Mouse (Mus musculus) forebrain, embryonic 14.5 days (tissue): Measurements from ENCODE around the gene Gm13212. TPM values are rescaled to one million over a fixed set of nuclear protein-coding genes. Genes with fewer than 3 reads are reported as not detected.
"Not testable (repeated sequence)": the region's sequence is repeated elsewhere in the genome, so short reads cannot be mapped to it uniquely, and the experiment has no call there.

ENCODE experiments used
- ATAC-seq: fragments of 200-750 bp; cut with Nextera tagmentation; 2 replicates; pipeline ENCODE4 v1.8.0; 2017; ENCODE audit warnings: mild to moderate bottlenecking, moderate library complexity
- DNase-seq: peaks from one replicate; pipeline ENCODE4 v3.0.0-alpha.2; 2015; ENCODE audit warnings: low spot score
- H3K27ac ChIP-seq: fragments of 300-500 bp; sonication (generic); 2 replicates; pipeline ENCODE4 v1.5.1; 2014; ENCODE audit warnings: low read depth, mild to moderate bottlenecking, control low read depth, low read length, moderate library complexity
- H3K27me3 ChIP-seq: fragments of 300-500 bp; sonication (generic); replicated peaks from 2 replicates; pipeline ENCODE4 v1.6.1; 2014; ENCODE audit warnings: low read length, control low read depth, mixed read lengths; ENCODE audit not compliant: control insufficient read depth, insufficient read depth
- H3K36me3 ChIP-seq: fragments of 300-500 bp; sonication (generic); 2 replicates; pipeline ENCODE4 v1.6.1; 2014; ENCODE audit warnings: low read length, control low read depth; ENCODE audit not compliant: control insufficient read depth, insufficient read depth
- H3K4me1 ChIP-seq: fragments of 300-500 bp; sonication (generic); 2 replicates; pipeline ENCODE4 v1.6.1; 2014; ENCODE audit warnings: antibody characterized with exemption, low read length, control low read depth; ENCODE audit not compliant: control insufficient read depth, insufficient read depth
- H3K4me2 ChIP-seq: fragments of 300-500 bp; sonication (generic); 2 replicates; pipeline ENCODE4 v1.6.1; 2014; ENCODE audit warnings: mild to moderate bottlenecking, control low read depth, low read length
- H3K4me3 ChIP-seq: fragments of 300-500 bp; sonication (generic); 2 replicates; pipeline ENCODE4 v1.5.1; 2014; ENCODE audit warnings: low read depth, low read length, control low read depth
- H3K9ac ChIP-seq: fragments of 300-500 bp; sonication (generic); 2 replicates; pipeline ENCODE4 v1.6.1; 2014; ENCODE audit warnings: mild to moderate bottlenecking, low read length, control low read depth, moderate library complexity
- H3K9me3 ChIP-seq: fragments of 300-500 bp; sonication (generic); replicated peaks from 2 replicates; pipeline ENCODE4 v1.6.1; 2016; ENCODE audit warnings: low read length, control low read depth, mixed read lengths; ENCODE audit not compliant: control insufficient read depth
- whole genome bisulfite sequencing: fragments of 180-500 bp; shearing (Covaris S2); extraction: QIAGEN DNeasy Blood & Tissue Kit; methylation state at CpG from one replicate; pipeline ENCODE4 v1.1.7; 2014; 5-methylcytosine and 5-hydroxymethylcytosine counted together
- polyA plus RNA-seq: library from polyadenylated mRNA; unstranded; fragments of >200 nt; fragmentation: Nextera tagmentation; extraction: Ambion mirVana; gene quantifications from 2 replicates; pipeline ENCODE4 v1.2.1, GENCODE M21; 2014

The Gm13212 gene
- polyA plus RNA-seq = 0.06 and 0.36 TPM in 2 replicates

GRCm38 (mm10) chr4:145585078-145585477 is at the start of gene Gm13212:
Gene Gm13212, plus strand, starts transcription at chr4:145585166.
- DNase-seq, H3K27ac ChIP-seq, H3K4me3 ChIP-seq, H3K4me1 ChIP-seq, H3K9ac ChIP-seq, H3K36me3 ChIP-seq, H3K9me3 ChIP-seq, H3K4me2 ChIP-seq, ATAC-seq, H3K27me3 ChIP-seq: not testable (repeated sequence)
- 24% methylated on average over 11 of the region's 11 CpGs for WGBS

- peaks cover 23% of the 10 kb centered on the region for H3K9me3 ChIP-seq
- H3K27ac ChIP-seq, H3K4me1 ChIP-seq, H3K4me3 ChIP-seq, H3K9ac ChIP-seq, ATAC-seq, H3K27me3 ChIP-seq, H3K36me3 ChIP-seq, DNase-seq, H3K4me2 ChIP-seq: not testable (repeated sequence)
- WGBS = 81% methylated on average over 5 of the region's 5 CpGs
These were observed 41.1 kb upstream of the Gm13212 start for GRCm38 (mm10) chr4:145543861-145544260.

- H3K4me3 ChIP-seq, H3K27ac ChIP-seq, H3K4me2 ChIP-seq, H3K9ac ChIP-seq, DNase-seq, ATAC-seq, H3K27me3 ChIP-seq, H3K4me1 ChIP-seq, H3K36me3 ChIP-seq: not testable (repeated sequence)
- 28% methylated on average over 2 of the region's 2 CpGs for WGBS
- peaks cover 22% of the 10 kb centered on the region; the same call in 1 of the 2 replicates for H3K9me3 ChIP-seq
These were observed 39.9 kb upstream of the Gm13212 start for GRCm38 (mm10) chr4:145545106-145545505.

GRCm38 (mm10) chr4:145545734-145546349 is 39.1 kb upstream of the Gm13212 start:
- 72% methylated on average over 6 of the region's 6 CpGs for WGBS
- not testable (repeated sequence) for H3K36me3 ChIP-seq, ATAC-seq, H3K27me3 ChIP-seq, H3K9ac ChIP-seq, H3K4me3 ChIP-seq, H3K27ac ChIP-seq, H3K4me1 ChIP-seq, DNase-seq, H3K4me2 ChIP-seq
- H3K9me3 ChIP-seq = peaks cover 25% of the 10 kb centered on the region; the same call in 1 of the 2 replicates

- H3K9me3 ChIP-seq = peaks cover 24% of the 10 kb centered on the region; the same call in 1 of the 2 replicates
- H3K4me1 ChIP-seq, H3K9ac ChIP-seq, DNase-seq, H3K27ac ChIP-seq, H3K36me3 ChIP-seq, H3K27me3 ChIP-seq, H3K4me2 ChIP-seq, ATAC-seq, H3K4me3 ChIP-seq: not testable (repeated sequence)
- 86% methylated on average over 3 of the region's 3 CpGs for WGBS
These were observed 38.5 kb upstream of the Gm13212 start for GRCm38 (mm10) chr4:145546477-145546876.

GRCm38 (mm10) chr4:145556680-145557079 is 28.3 kb upstream of the Gm13212 start:
- ATAC-seq = no peak
- Histone ChIP-seq H3K4me1 (no peaks in the 10 kb centered on the region), H3K9me3 (peaks cover 39% of the 10 kb centered on the region), H3K4me3 (no peak overlapping the region), H3K27me3 (no peaks in the 10 kb centered on the region), H3K4me2 (no peak overlapping the region), H3K36me3 (no peaks in the 10 kb centered on the region), H3K9ac (no peak overlapping the region), H3K27ac (no peak overlapping the region)
- no peak for DNase-seq
- 59% methylated on average over 1 of the region's 1 CpGs for WGBS

GRCm38 (mm10) chr4:145559505-145560099 is 25.4 kb upstream of the Gm13212 start:
- no peak for ATAC-seq
- DNase-seq = no peak
- peaks cover 48% of the 10 kb centered on the region for H3K9me3 ChIP-seq
- no peak overlapping the region for H3K4me3 ChIP-seq
- no peaks in the 10 kb centered on the region for H3K27me3 ChIP-seq
- no peak overlapping the region for H3K27ac ChIP-seq
- H3K4me1 ChIP-seq = no peaks in the 10 kb centered on the region
- no peak overlapping the region for H3K9ac ChIP-seq
- H3K4me2 ChIP-seq = no peak overlapping the region
- 43% methylated on average over 3 of the region's 3 CpGs for WGBS
- H3K36me3 ChIP-seq = no peaks in the 10 kb centered on the region

GRCm38 (mm10) chr4:145564111-145564821 is 20.7 kb upstream of the Gm13212 start:
- no peaks in the 10 kb centered on the region for H3K36me3 ChIP-seq
- H3K27me3 ChIP-seq = no peaks in the 10 kb centered on the region
- no peak overlapping the region for H3K4me3 ChIP-seq
- H3K4me1 ChIP-seq = no peaks in the 10 kb centered on the region
- DNase-seq = no peak
- WGBS = 73% methylated on average over 3 of the region's 3 CpGs
- H3K9ac ChIP-seq = no peak overlapping the region
- ATAC-seq = no peak
- peaks cover 42% of the 10 kb centered on the region for H3K9me3 ChIP-seq
- no peak overlapping the region for H3K27ac ChIP-seq
- H3K4me2 ChIP-seq = no peak overlapping the region

- not testable (repeated sequence) for H3K4me3 ChIP-seq, H3K4me2 ChIP-seq, DNase-seq, ATAC-seq, H3K4me1 ChIP-seq, H3K27me3 ChIP-seq, H3K9ac ChIP-seq, H3K27ac ChIP-seq, H3K36me3 ChIP-seq
- H3K9me3 ChIP-seq = peaks cover 16% of the 10 kb centered on the region
- 90% methylated on average over 7 of the region's 10 CpGs for WGBS
These were observed 14.5 kb upstream of the Gm13212 start for GRCm38 (mm10) chr4:145570461-145570860.
